Mouse (Mus musculus) midbrain, embryonic 11.5 days (tissue): Measurements from ENCODE around the gene Spic. TPM values are rescaled to one million over a fixed set of nuclear protein-coding genes. Genes with fewer than 3 reads are reported as not detected.

Source experiments
- ATAC-seq: fragments of 200-750 bp; cut with Nextera tagmentation; 2 replicates; pipeline ENCODE4 v1.8.0; 2017; ENCODE audit warnings: moderate TSS enrichment, moderate library complexity; ENCODE audit not compliant: low FRiP score
- DNase-seq: peaks from one replicate; pipeline ENCODE4 v3.0.0; 2015; ENCODE audit warnings: low spot score; ENCODE audit errors: missing footprints
- H3K27ac ChIP-seq: fragments of 300-500 bp; sonication (generic); 2 replicates; pipeline ENCODE4 v1.5.1; 2014; ENCODE audit warnings: low read depth, low read length
- H3K27me3 ChIP-seq: fragments of 300-500 bp; sonication (generic); 2 replicates; pipeline ENCODE4 v1.6.1; 2014; ENCODE audit warnings: mild to moderate bottlenecking, low read length, moderate library complexity, mixed read lengths; ENCODE audit not compliant: control insufficient read depth, insufficient read depth
- H3K36me3 ChIP-seq: fragments of 300-500 bp; sonication (generic); 2 replicates; pipeline ENCODE4 v1.6.1; 2014; ENCODE audit warnings: mild to moderate bottlenecking, low read length, moderate library complexity, mixed read lengths; ENCODE audit not compliant: control insufficient read depth, insufficient read depth
- H3K4me1 ChIP-seq: fragments of 300-500 bp; sonication (generic); 2 replicates; pipeline ENCODE4 v1.6.1; 2014; ENCODE audit warnings: low read length; ENCODE audit not compliant: control insufficient read depth, insufficient read depth
- H3K4me2 ChIP-seq: fragments of 300-500 bp; sonication (generic); 2 replicates; pipeline ENCODE4 v1.6.1; 2014; ENCODE audit warnings: mild to moderate bottlenecking, moderate library complexity
- H3K4me3 ChIP-seq: fragments of 300-500 bp; sonication (generic); 2 replicates; pipeline ENCODE4 v1.5.1; 2014; ENCODE audit warnings: low read depth, low read length
- H3K9ac ChIP-seq: fragments of 300-500 bp; sonication (generic); 2 replicates; pipeline ENCODE4 v1.6.1; 2014; ENCODE audit warnings: low read length
- H3K9me3 ChIP-seq: fragments of 300-500 bp; sonication (generic); 2 replicates; pipeline ENCODE4 v1.6.1; 2016; ENCODE audit warnings: low read length; ENCODE audit not compliant: control insufficient read depth
- WGBS: fragments of 180-500 bp; shearing (Covaris S2); extraction: QIAGEN DNeasy Blood & Tissue Kit; methylation state at CpG from one replicate; pipeline ENCODE4 v1.1.7; 2014; 5-methylcytosine and 5-hydroxymethylcytosine counted together
- polyA plus RNA-seq: library from polyadenylated mRNA; unstranded; fragments of >200 nt; fragmentation: Nextera tagmentation; extraction: Ambion mirVana; gene quantifications from 2 replicates; pipeline ENCODE4 v1.2.1, GENCODE M21; 2014

The Spic gene
- polyA plus RNA-seq = not detected in 2 replicates

GRCm38 (mm10) chr10:88684925-88685324 is at the start of gene Spic:
TSS of gene Spic (minus strand) at chr10:88685015.
- Histone ChIP-seq H3K4me1 (no peaks in the 10 kb centered on the region), H3K4me2 (no peak within 1 kb of the TSS), H3K27ac (no peak within 1 kb of the TSS), H3K27me3 (no peaks in the 10 kb centered on the region), H3K9me3 (no peaks in the 10 kb centered on the region), H3K9ac (no peak within 1 kb of the TSS), H3K36me3 (no peaks in the 10 kb centered on the region), H3K4me3 (no peak within 1 kb of the TSS)
- no peak for DNase-seq
- WGBS = 76% methylated on average over 5 of the region's 5 CpGs
- no peak for ATAC-seq

- Histone ChIP-seq H3K4me2 (peak overlapping the region; percentile 95), H3K27me3 (no peaks in the 10 kb centered on the region; the same call in 1 of the 2 replicates), H3K9ac (peak overlapping the region; percentile 94), H3K27ac (no peak overlapping the region), H3K9me3 (no peaks in the 10 kb centered on the region), H3K36me3 (peaks cover 1% of the 10 kb centered on the region; the same call in 1 of the 2 replicates), H3K4me3 (peak overlapping the region; percentile 94), H3K4me1 (peaks cover 8% of the 10 kb centered on the region)
- WGBS = 15% methylated on average over 6 of the region's 6 CpGs
- DNase-seq (no peak), ATAC-seq (no peak)
Measured at GRCm38 (mm10) chr10:88732309-88732622, 47.5 kb upstream of the Spic start.

GRCm38 (mm10) chr10:88731496-88732308 is 46.9 kb upstream of the Spic start:
- DNase-seq = peak; percentile 89
- peak; percentile 69; the same call in 1 of the 2 replicates for ATAC-seq
- H3K4me3 ChIP-seq = peak overlapping the region; percentile 94
- peaks cover 8% of the 10 kb centered on the region for H3K4me1 ChIP-seq
- peak overlapping the region; percentile 95 for H3K4me2 ChIP-seq
- no peak overlapping the region; the same call in 1 of the 2 replicates for H3K27ac ChIP-seq
- H3K9ac ChIP-seq = peak overlapping the region; percentile 94
- no peaks in the 10 kb centered on the region for H3K36me3 ChIP-seq
- no peaks in the 10 kb centered on the region; the same call in 1 of the 2 replicates for H3K27me3 ChIP-seq
- no peaks in the 10 kb centered on the region for H3K9me3 ChIP-seq
- 3% methylated on average over 57 of the region's 61 CpGs for WGBS

GRCm38 (mm10) chr10:88730571-88731495 is 46.0 kb upstream of the Spic start, which contains the start of gene Arl1:
TSS of gene Arl1 (plus strand) at chr10:88730858.
- H3K27ac ChIP-seq = no peak within 1 kb of the TSS; the same call in 1 of the 2 replicates
- peak within 1 kb of the TSS; percentile 94 for H3K9ac ChIP-seq
- peak; percentile 95 for ATAC-seq
- H3K4me3 ChIP-seq = peak within 1 kb of the TSS; percentile 94
- no peaks in the 10 kb centered on the region; the same call in 1 of the 2 replicates for H3K27me3 ChIP-seq
- H3K36me3 ChIP-seq = no peaks in the 10 kb centered on the region
- H3K9me3 ChIP-seq = no peaks in the 10 kb centered on the region
- under 1% methylated on average over 65 of the region's 65 CpGs for WGBS
- peak; percentile 99 for DNase-seq
- peak within 1 kb of the TSS; percentile 95 for H3K4me2 ChIP-seq
- peaks cover 8% of the 10 kb centered on the region for H3K4me1 ChIP-seq

- DNase-seq = no peak
- 78% methylated on average over 8 of the region's 8 CpGs for WGBS
- Histone ChIP-seq H3K27ac (no peak overlapping the region), H3K4me1 (peaks cover 8% of the 10 kb centered on the region), H3K36me3 (no peaks in the 10 kb centered on the region), H3K9me3 (no peaks in the 10 kb centered on the region), H3K4me2 (no peak overlapping the region), H3K4me3 (no peak overlapping the region), H3K9ac (no peak overlapping the region), H3K27me3 (no peaks in the 10 kb centered on the region; the same call in 1 of the 2 replicates)
- no peak for ATAC-seq
Measured at GRCm38 (mm10) chr10:88728166-88728565, 43.4 kb upstream of the Spic start.

- H3K27me3 ChIP-seq = no peaks in the 10 kb centered on the region; the same call in 1 of the 2 replicates
- H3K4me2 ChIP-seq = no peak overlapping the region
- 55% methylated on average over 1 of the region's 1 CpGs for WGBS
- peaks cover 3% of the 10 kb centered on the region for H3K4me1 ChIP-seq
- DNase-seq (no peak), ATAC-seq (no peak)
- H3K9me3 ChIP-seq = no peaks in the 10 kb centered on the region
- H3K27ac ChIP-seq = no peak overlapping the region
- no peaks in the 10 kb centered on the region for H3K36me3 ChIP-seq
- H3K4me3 ChIP-seq = no peak overlapping the region
- H3K9ac ChIP-seq = no peak overlapping the region
Measured at GRCm38 (mm10) chr10:88727128-88727527, 42.3 kb upstream of the Spic start.

- Histone ChIP-seq H3K27me3 (no peaks in the 10 kb centered on the region; the same call in 1 of the 2 replicates), H3K4me3 (no peak overlapping the region), H3K27ac (no peak overlapping the region), H3K4me1 (no peaks in the 10 kb centered on the region), H3K9ac (no peak overlapping the region), H3K4me2 (no peak overlapping the region), H3K9me3 (no peaks in the 10 kb centered on the region), H3K36me3 (no peaks in the 10 kb centered on the region)
- WGBS = 56% methylated on average over 2 of the region's 2 CpGs
- DNase-seq (no peak), ATAC-seq (no peak)
Measured at GRCm38 (mm10) chr10:88725343-88725742, 40.5 kb upstream of the Spic start.

GRCm38 (mm10) chr10:88719618-88720017 is 34.8 kb upstream of the Spic start:
- Histone ChIP-seq H3K27ac (no peak overlapping the region), H3K4me1 (no peaks in the 10 kb centered on the region), H3K4me2 (no peak overlapping the region), H3K9me3 (no peaks in the 10 kb centered on the region), H3K4me3 (no peak overlapping the region), H3K27me3 (no peaks in the 10 kb centered on the region), H3K36me3 (no peaks in the 10 kb centered on the region), H3K9ac (no peak overlapping the region)
- no peak for DNase-seq
- ATAC-seq = no peak
- 83% methylated on average over 1 of the region's 1 CpGs for WGBS

- Histone ChIP-seq H3K4me1 (no peaks in the 10 kb centered on the region), H3K4me2 (no peak overlapping the region), H3K36me3 (no peaks in the 10 kb centered on the region), H3K9me3 (no peaks in the 10 kb centered on the region), H3K9ac (no peak overlapping the region), H3K27me3 (no peaks in the 10 kb centered on the region), H3K4me3 (no peak overlapping the region), H3K27ac (no peak overlapping the region)
- no peak for ATAC-seq
- no peak for DNase-seq
- WGBS = 52% methylated on average over 2 of the region's 2 CpGs
Measured at GRCm38 (mm10) chr10:88717756-88718025, 32.9 kb upstream of the Spic start.
